Mouse (Mus musculus): ENCODE measurements around the gene Cenpb.

Gene Cenpb

GRCm38 (mm10) chr2:131138296-131138695 is 41.6 kb downstream of the Cenpb start:
- DNase-seq (ENCODE audit: low spot score) = peak; percentile 1

- DNase-seq (ENCODE audit: low spot score) = peak; percentile 1
Measured at GRCm38 (mm10) chr2:131135521-131136139, 44.2 kb downstream of the Cenpb start.

GRCm38 (mm10) chr2:131134826-131135400 is 45.0 kb downstream of the Cenpb start:
- DNase-seq (ENCODE audit: low spot score) = peak; percentile 1

- DNase-seq (ENCODE audit: low spot score) = peak; percentile 2
Measured at GRCm38 (mm10) chr2:131134381-131134780, 45.5 kb downstream of the Cenpb start.

- DNase-seq (ENCODE audit: low spot score) = no peak
Measured at GRCm38 (mm10) chr2:131132930-131133547, 46.8 kb downstream of the Cenpb start, which contains the start of gene Gm11037. Gm11037 (plus strand) TSS chr2:131133497.

- peak; percentile 1 for DNase-seq (ENCODE audit: low spot score)
Measured at GRCm38 (mm10) chr2:131132111-131132888, 47.6 kb downstream of the Cenpb start.

- peak; percentile 1 for DNase-seq (ENCODE audit: low spot score)
Measured at GRCm38 (mm10) chr2:131130849-131131248, 49.0 kb downstream of the Cenpb start.

GRCm38 (mm10) chr2:131129836-131130235 is 50.0 kb downstream of the Cenpb start:
- peak; percentile 8 for DNase-seq (ENCODE audit: low spot score)

- peak; percentile 1 for DNase-seq (ENCODE audit: low spot score)
Measured at GRCm38 (mm10) chr2:131128636-131129157, 51.2 kb downstream of the Cenpb start.

GRCm38 (mm10) chr2:131128211-131128610 is 51.7 kb downstream of the Cenpb start:
- DNase-seq (ENCODE audit: low spot score) = peak; percentile 12

GRCm38 (mm10) chr2:131127161-131127730 is 52.6 kb downstream of the Cenpb start, which contains the start of gene Hspa12b:
Hspa12b (plus strand) TSS chr2:131127280.
- peak; percentile 64 for DNase-seq (ENCODE audit: low spot score)

GRCm38 (mm10) chr2:131125964-131126815 is 53.7 kb downstream of the Cenpb start:
- DNase-seq (ENCODE audit: low spot score) = peak; percentile 1

All from urinary bladder, postnatal 14 days (tissue).